Mouse (Mus musculus) cortical plate, adult 2 months (tissue): ENCODE measurements around the gene 9830107B12Rik. TPM values are rescaled to one million over a fixed set of nuclear protein-coding genes. Genes with fewer than 3 reads are reported as not detected.
"Not testable (repeated sequence)": the region's sequence is repeated elsewhere in the genome, so short reads cannot be mapped to it uniquely, and the experiment has no call there.

Source experiments
- H3K27ac ChIP-seq: fragments of 200-500 bp; 2 replicates; pipeline ENCODE4 v1.5.1; 2012; ENCODE audit warnings: low read length, control low read depth, inconsistent platforms; ENCODE audit not compliant: insufficient read depth
- H3K4me1 ChIP-seq: fragments of 200-500 bp; 2 replicates; pipeline ENCODE4 v1.6.1; 2011; ENCODE audit warnings: low read length; ENCODE audit not compliant: control insufficient read depth, insufficient read depth
- H3K4me3 ChIP-seq: fragments of 200-500 bp; 2 replicates; pipeline ENCODE4 v1.5.1; 2011; ENCODE audit warnings: mild to moderate bottlenecking, low read length, control low read depth; ENCODE audit not compliant: insufficient read depth
- CTCF ChIP-seq: fragments of 200-500 bp; IDR thresholded peaks from 2 replicates; pipeline ENCODE4 v1.5.1; 2011; ENCODE audit warnings: mild to moderate bottlenecking, control low read depth, low read length; ENCODE audit not compliant: insufficient read depth; ENCODE audit errors: extremely low read depth
- POLR2A ChIP-seq: fragments of 200-500 bp; IDR thresholded peaks from 2 replicates; pipeline ENCODE4 v1.6.1; 2011; ENCODE audit warnings: mild to moderate bottlenecking, low read length, control low read depth; ENCODE audit not compliant: insufficient read depth; ENCODE audit errors: extremely low read depth
- polyA plus RNA-seq: library from polyadenylated mRNA; depleted of rRNA; stranded (reverse); fragments of >200 nt; gene quantifications from 2 replicates; pipeline ENCODE4 v1.2.3, GENCODE M21; 2012; rRNA removed

9830107B12Rik gene
- not detected in 2 replicates for polyA plus RNA-seq

- no peak for TF ChIP-seq POLR2A
- TF ChIP-seq CTCF = no peak
- no peaks in the 10 kb centered on the region for H3K4me1 ChIP-seq
- H3K4me3 ChIP-seq = no peak within 1 kb of the TSS
- no peak within 1 kb of the TSS for H3K27ac ChIP-seq
These were observed at the start of gene 9830107B12Rik for GRCm38 (mm10) chr17:48146120-48146519. Gene 9830107B12Rik (minus strand): TSS chr17:48146268.

- no peak for TF ChIP-seq CTCF
- TF ChIP-seq POLR2A = no peak
- Histone ChIP-seq H3K4me3 (no peak overlapping the region), H3K4me1 (no peaks in the 10 kb centered on the region), H3K27ac (no peak overlapping the region)
These were observed 46.3 kb upstream of the 9830107B12Rik start for GRCm38 (mm10) chr17:48192366-48192765.

GRCm38 (mm10) chr17:48185252-48185651, 39.2 kb upstream of the 9830107B12Rik start:
- TF ChIP-seq POLR2A = no peak
- no peak for TF ChIP-seq CTCF
- H3K27ac ChIP-seq = no peak overlapping the region
- no peak overlapping the region for H3K4me3 ChIP-seq
- H3K4me1 ChIP-seq = no peaks in the 10 kb centered on the region

- H3K4me1 ChIP-seq, H3K27ac ChIP-seq, H3K4me3 ChIP-seq: not testable (repeated sequence)
These were observed 21.0 kb upstream of the 9830107B12Rik start, which contains the start of gene A530064D06Rik for GRCm38 (mm10) chr17:48167103-48167502. Gene A530064D06Rik (minus strand): TSS chr17:48167275.

DNA sequence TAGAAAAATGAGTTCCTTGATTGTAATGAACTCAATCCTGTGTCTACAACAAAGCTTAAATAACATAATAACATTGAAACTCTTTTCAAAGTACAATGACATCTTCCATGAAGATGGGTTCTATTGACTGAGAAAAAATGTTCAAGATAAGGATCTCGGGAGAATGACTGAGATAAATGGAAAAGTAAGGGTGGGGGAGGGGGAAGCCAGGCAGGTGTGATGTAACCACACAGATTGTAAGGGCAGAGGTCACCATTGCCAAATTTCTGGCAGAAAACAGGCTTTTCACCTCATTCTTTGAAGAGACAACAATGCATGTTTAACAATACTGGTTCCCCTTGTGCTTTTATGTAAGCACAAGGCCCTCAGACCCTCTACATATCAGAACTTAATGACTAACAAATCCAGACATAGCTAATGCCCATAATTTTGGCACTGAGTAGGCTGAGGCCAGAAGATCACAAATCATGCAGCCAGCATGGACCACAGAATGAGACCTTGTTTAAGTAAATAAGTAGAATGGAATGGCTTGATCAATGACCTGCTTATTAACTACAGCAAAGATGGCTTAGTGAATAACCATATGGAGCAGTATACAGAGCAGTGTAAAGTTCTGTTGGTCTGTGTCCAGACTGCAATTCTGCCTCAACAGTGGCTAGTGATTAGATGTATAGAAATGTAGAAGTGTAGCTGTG, 11.5 kb upstream of the 9830107B12Rik start:
- no peaks in the 10 kb centered on the region for H3K4me1 ChIP-seq
- no peak overlapping the region for H3K27ac ChIP-seq
- no peak overlapping the region for H3K4me3 ChIP-seq
- TF ChIP-seq CTCF (no peak), POLR2A (no peak)

- Histone ChIP-seq H3K4me1 (no peaks in the 10 kb centered on the region), H3K27ac (no peak overlapping the region), H3K4me3 (no peak overlapping the region)
- no peak for TF ChIP-seq CTCF
- TF ChIP-seq POLR2A = no peak
These were observed 13.3 kb downstream of the 9830107B12Rik start for GRCm38 (mm10) chr17:48132810-48133209.

GRCm38 (mm10) chr17:48120456-48120855, 25.6 kb downstream of the 9830107B12Rik start:
- Histone ChIP-seq H3K4me1 (no peaks in the 10 kb centered on the region), H3K4me3 (no peak overlapping the region), H3K27ac (no peak overlapping the region)
- TF ChIP-seq POLR2A (no peak), CTCF (no peak)

GRCm38 (mm10) chr17:48119656-48120055, 26.4 kb downstream of the 9830107B12Rik start:
- H3K27ac ChIP-seq = no peak overlapping the region
- TF ChIP-seq POLR2A (no peak), CTCF (peak; percentile 85)
- H3K4me1 ChIP-seq = no peaks in the 10 kb centered on the region
- H3K4me3 ChIP-seq = no peak overlapping the region

DNA sequence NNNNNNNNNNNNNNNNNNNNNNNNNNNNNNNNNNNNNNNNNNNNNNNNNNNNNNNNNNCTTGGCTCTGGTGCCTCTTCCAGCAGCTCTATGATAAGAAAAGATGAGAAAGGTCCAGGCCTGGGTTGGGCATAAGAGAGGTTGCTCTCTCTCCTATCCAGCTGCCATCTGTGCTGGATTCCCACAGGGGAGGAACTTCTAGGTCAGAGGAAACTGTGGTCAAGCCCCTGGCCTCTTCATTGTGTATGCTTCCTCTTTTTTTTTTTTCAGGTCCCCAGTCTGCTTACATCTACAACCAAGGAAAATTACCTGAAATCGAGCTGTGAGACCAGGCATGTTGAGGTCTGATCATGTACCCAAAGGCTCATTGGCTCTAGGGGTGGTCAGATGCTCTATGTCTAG, 27.5 kb downstream of the 9830107B12Rik start:
- Histone ChIP-seq H3K4me3 (no peak overlapping the region), H3K4me1 (no peaks in the 10 kb centered on the region), H3K27ac (no peak overlapping the region)
- TF ChIP-seq POLR2A (no peak), CTCF (no peak)

- TF ChIP-seq POLR2A = no peak
- peak; percentile 38; the same call in 1 of the 2 replicates for TF ChIP-seq CTCF
- Histone ChIP-seq H3K27ac (no peak overlapping the region), H3K4me1 (no peaks in the 10 kb centered on the region), H3K4me3 (no peak overlapping the region)
These were observed 35.4 kb downstream of the 9830107B12Rik start for GRCm38 (mm10) chr17:48110547-48111287.
